Mouse (Mus musculus) myocyte (in vitro differentiated cells): Measurements from ENCODE around the gene Sgcb. TPM values are rescaled to one million over a fixed set of nuclear protein-coding genes. Genes with fewer than 3 reads are reported as not detected.

Experiments used
- H3K27me3 ChIP-seq: one replicate; pipeline ENCODE4 v1.6.1; 2011; ENCODE audit not compliant: control insufficient read depth, insufficient read depth, insufficient read length
- H3K36me3 ChIP-seq: one replicate; pipeline ENCODE4 v1.6.1; 2011; ENCODE audit not compliant: control insufficient read depth, insufficient read depth
- H3K4me2 ChIP-seq: one replicate; pipeline ENCODE4 v1.6.1; 2011; ENCODE audit warnings: low read depth, control low read depth
- H3K4me3 ChIP-seq: one replicate; pipeline ENCODE4 v1.5.1; 2011; ENCODE audit warnings: mild to moderate bottlenecking, control low read depth, moderate library complexity
- H3K79me2 ChIP-seq: one replicate; pipeline ENCODE4 v1.6.1; 2011; ENCODE audit not compliant: control insufficient read depth, insufficient read depth
- H3ac ChIP-seq: one replicate; pipeline ENCODE4 v1.6.1; 2011; ENCODE audit not compliant: control insufficient read depth, insufficient read length
- CEBPB ChIP-seq: IDR thresholded peaks from 2 replicates; pipeline ENCODE4 v1.6.1; 2011; ENCODE audit warnings: mild to moderate bottlenecking, moderate library complexity; ENCODE audit not compliant: poor library complexity, insufficient read depth, severe bottlenecking
- E2F4 ChIP-seq: IDR thresholded peaks from one replicate; pipeline ENCODE4 v1.6.1; 2011; ENCODE audit warnings: mild to moderate bottlenecking, control low read depth, moderate library complexity; ENCODE audit not compliant: insufficient read depth
- MAX ChIP-seq: IDR thresholded peaks from one replicate; pipeline ENCODE4 v1.6.1; 2011; ENCODE audit warnings: low read depth, mild to moderate bottlenecking, control low read depth
- MYOD1 ChIP-seq, 3 experiments: IDR thresholded peaks; one replicate each; pipeline ENCODE4 v1.6.1; 2011; ENCODE audit warnings: control low read depth in 2 of 3, low read depth in 2 of 3, mild to moderate bottlenecking in 2 of 3, moderate library complexity in 1 of 3; ENCODE audit not compliant: insufficient read length in 2 of 3, control insufficient read depth in 1 of 3
- MYOG ChIP-seq, 3 experiments: IDR thresholded peaks; one replicate each; pipeline ENCODE4 v1.6.1; 2011; ENCODE audit warnings: control low read depth in 2 of 3, low read depth in 2 of 3, mild to moderate bottlenecking in 2 of 3; ENCODE audit not compliant: insufficient read length in 2 of 3, control insufficient read depth in 1 of 3, insufficient read depth in 1 of 3
- POLR2A ChIP-seq: IDR thresholded peaks from one replicate; pipeline ENCODE4 v1.6.1; 2011; ENCODE audit warnings: low read depth, mild to moderate bottlenecking, control low read depth, moderate library complexity; ENCODE audit not compliant: insufficient read length
- POLR2AphosphoS2 ChIP-seq: IDR thresholded peaks from one replicate; pipeline ENCODE4 v1.6.1; 2011; ENCODE audit warnings: low read depth, control low read depth; ENCODE audit not compliant: insufficient read length
- REST ChIP-seq: IDR thresholded peaks from one replicate; pipeline ENCODE4 v1.6.1; 2011; ENCODE audit warnings: mild to moderate bottlenecking, control low read depth, moderate library complexity; ENCODE audit not compliant: insufficient read depth, insufficient read length
- SRF ChIP-seq: IDR thresholded peaks from one replicate; pipeline ENCODE4 v1.6.1; 2011; ENCODE audit warnings: low read depth; ENCODE audit not compliant: control insufficient read depth, insufficient read length
- TCF12 ChIP-seq: IDR thresholded peaks from one replicate; pipeline ENCODE4 v1.6.1; 2011; ENCODE audit warnings: mild to moderate bottlenecking, control low read depth; ENCODE audit not compliant: poor library complexity, insufficient read depth, severe bottlenecking
- TCF3 ChIP-seq: IDR thresholded peaks from one replicate; pipeline ENCODE4 v1.6.1; 2011; ENCODE audit warnings: low read depth, control low read depth; ENCODE audit not compliant: insufficient read length
- USF1 ChIP-seq: IDR thresholded peaks from one replicate; pipeline ENCODE4 v1.6.1; 2011; ENCODE audit warnings: low read depth, mild to moderate bottlenecking, control low read depth, moderate library complexity
- polyA plus RNA-seq: library from polyadenylated mRNA; unstranded; fragments of >200 nt; fragmentation: generic; extraction: Trizol; gene quantifications from one replicate; pipeline ENCODE4 v1.2.1, GENCODE M21; 2012; ENCODE audit warnings: missing spikeins

Gene Sgcb
- polyA plus RNA-seq, 1 experiment = 45.7 TPM

GRCm38 (mm10) chr5:73602865-73603264, 44.7 kb downstream of the Sgcb start:
- Histone ChIP-seq H3ac (no peak overlapping the region), H3K4me3 (no peak overlapping the region), H3K79me2 (no peaks in the 10 kb centered on the region), H3K36me3 (no peaks in the 10 kb centered on the region), H3K4me2 (no peak overlapping the region), H3K27me3 (no peaks in the 10 kb centered on the region)
- TF ChIP-seq CEBPB (no peak), E2F4 (no peak), USF1 (no peak), SRF (no peak), MAX (no peak), TCF3 (no peak), MYOD1 (IDR thresholded peaks at IDR 0.05; ENCODE audit: control insufficient read depth in 1 of 3, insufficient read length in 2 of 3, low read depth in 2 of 3) (no peak), POLR2AphosphoS2 (no peak), TCF12 (no peak), REST (no peak), POLR2A (no peak), MYOG (IDR thresholded peaks at IDR 0.05; ENCODE audit: control insufficient read depth in 1 of 3, insufficient read depth in 1 of 3, insufficient read length in 2 of 3, low read depth in 2 of 3) (no peak)

- Histone ChIP-seq H3K4me3 (no peak overlapping the region), H3K4me2 (no peak overlapping the region), H3K27me3 (no peaks in the 10 kb centered on the region), H3K36me3 (no peaks in the 10 kb centered on the region), H3K79me2 (no peaks in the 10 kb centered on the region), H3ac (no peak overlapping the region)
- TF ChIP-seq SRF = no peak
- no peak for TF ChIP-seq POLR2A
- TF ChIP-seq MYOG (IDR thresholded peaks at IDR 0.05; ENCODE audit: control insufficient read depth in 1 of 3, insufficient read depth in 1 of 3, insufficient read length in 2 of 3, low read depth in 2 of 3) = no peak
- no peak for TF ChIP-seq REST
- TF ChIP-seq CEBPB = no peak
- TF ChIP-seq TCF3 = no peak
- no peak for TF ChIP-seq MAX
- no peak for TF ChIP-seq USF1
- no peak for TF ChIP-seq POLR2AphosphoS2
- no peak for TF ChIP-seq E2F4
- TF ChIP-seq MYOD1 (IDR thresholded peaks at IDR 0.05; ENCODE audit: control insufficient read depth in 1 of 3, insufficient read length in 2 of 3, low read depth in 2 of 3) = no peak
- TF ChIP-seq TCF12 = no peak
Observed at GRCm38 (mm10) chr5:73601361-73601763, 46.2 kb downstream of the Sgcb start.

GRCm38 (mm10) chr5:73599991-73600390, 47.6 kb downstream of the Sgcb start:
- no peak for TF ChIP-seq MAX
- TF ChIP-seq E2F4 = no peak
- TF ChIP-seq USF1 = no peak
- TF ChIP-seq TCF12 = peak; percentile 36
- no peak for TF ChIP-seq REST
- peak in 2 of 3 experiments; percentile 46 to 64 for TF ChIP-seq MYOD1 (IDR thresholded peaks at IDR 0.05; ENCODE audit: control insufficient read depth in 1 of 3, insufficient read length in 2 of 3, low read depth in 2 of 3)
- no peak for TF ChIP-seq CEBPB
- TF ChIP-seq POLR2AphosphoS2 = no peak
- TF ChIP-seq MYOG (IDR thresholded peaks at IDR 0.05; ENCODE audit: control insufficient read depth in 1 of 3, insufficient read depth in 1 of 3, insufficient read length in 2 of 3, low read depth in 2 of 3) = peak in 2 of 3 experiments; percentile 63 to 76

GRCm38 (mm10) chr5:73598943-73599695, 48.5 kb downstream of the Sgcb start:
- H3K4me3 ChIP-seq = no peak overlapping the region
- H3K36me3 ChIP-seq = no peaks in the 10 kb centered on the region
- TF ChIP-seq MYOG (IDR thresholded peaks at IDR 0.05; ENCODE audit: control insufficient read depth in 1 of 3, insufficient read depth in 1 of 3, insufficient read length in 2 of 3, low read depth in 2 of 3) (no peak), CEBPB (no peak), E2F4 (no peak), TCF3 (no peak)
- no peak overlapping the region for H3ac ChIP-seq
- H3K27me3 ChIP-seq = no peaks in the 10 kb centered on the region
- no peak overlapping the region for H3K4me2 ChIP-seq
- no peaks in the 10 kb centered on the region for H3K79me2 ChIP-seq

More at GRCm38 (mm10) chr5:73599991-73600390, 47.6 kb downstream of the Sgcb start:
- Histone ChIP-seq H3K36me3 (no peaks in the 10 kb centered on the region), H3K79me2 (no peaks in the 10 kb centered on the region), H3K4me3 (no peak overlapping the region), H3ac (no peak overlapping the region), H3K27me3 (no peaks in the 10 kb centered on the region), H3K4me2 (peak overlapping the region; percentile 18)

GRCm38 (mm10) chr5:73587119-73587518, 60.5 kb downstream of the Sgcb start:
- no peaks in the 10 kb centered on the region for H3K79me2 ChIP-seq
- H3K4me3 ChIP-seq = no peak overlapping the region
- no peak for TF ChIP-seq USF1
- no peak for TF ChIP-seq REST
- no peak for TF ChIP-seq E2F4
- no peak for TF ChIP-seq POLR2A
- no peak for TF ChIP-seq TCF12
- TF ChIP-seq POLR2AphosphoS2 = no peak
- no peak for TF ChIP-seq SRF
- TF ChIP-seq MYOG (IDR thresholded peaks at IDR 0.05; ENCODE audit: control insufficient read depth in 1 of 3, insufficient read depth in 1 of 3, insufficient read length in 2 of 3, low read depth in 2 of 3) = no peak
- TF ChIP-seq MAX = no peak
- TF ChIP-seq CEBPB = no peak
- no peak for TF ChIP-seq MYOD1 (IDR thresholded peaks at IDR 0.05; ENCODE audit: control insufficient read depth in 1 of 3, insufficient read length in 2 of 3, low read depth in 2 of 3)
- TF ChIP-seq TCF3 = no peak
- H3K4me2 ChIP-seq = no peak overlapping the region
- H3ac ChIP-seq = no peak overlapping the region
- no peaks in the 10 kb centered on the region for H3K36me3 ChIP-seq
- peaks cover 16% of the 10 kb centered on the region for H3K27me3 ChIP-seq
